ENCODE assay signal across 20 mouse cellular contexts in the genomic region with DNA sequence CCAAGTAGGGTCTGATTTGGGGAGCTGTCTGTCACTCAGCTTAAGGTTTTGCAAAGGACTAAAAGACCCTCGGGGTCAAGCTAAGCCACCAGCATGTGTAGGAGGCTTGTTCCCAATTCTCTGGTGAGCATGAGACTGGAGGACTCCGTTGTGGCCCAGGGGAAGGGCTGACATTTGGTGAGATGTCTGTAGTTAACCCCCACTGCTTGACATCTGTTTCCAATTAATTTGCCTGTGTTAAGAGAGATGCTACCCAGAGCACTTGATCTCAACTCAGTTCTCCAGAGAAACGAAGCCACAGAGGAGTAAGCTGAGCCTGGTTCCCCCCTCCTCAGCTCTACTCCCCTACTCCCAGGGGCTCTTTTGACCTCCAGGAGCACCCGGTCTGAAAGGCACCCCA.
DNase-seq lines count a peak whose midpoint lies in the region; ATAC-seq and TF ChIP-seq lines count a peak whose summit lies in the region.
"Had no signal": no experiment of that assay in that cellular context is flagged by ENCODE, and none has a peak within 500 bp of the region (broad histone marks: within the 10 kb centered on the region; RNA-seq: fewer than 3 reads in every experiment).

No protein-coding gene starts in this region.

- H3K4me3 ChIP-seq in midbrain, postnatal 0 days (ENCODE audit: low read depth, low read length): no peak overlapping the region
- H3K4me3 ChIP-seq in midbrain, embryonic 16.5 days (ENCODE audit: low read depth, low read length): no peak overlapping the region
- no peak overlapping the region for H3K4me3 ChIP-seq in limb, embryonic 11.5 days (ENCODE audit: low read depth, low read length)
- H3K4me3 ChIP-seq in forebrain, embryonic 10.5 days: no peak overlapping the region
- H3K4me3 ChIP-seq: erythroblast, embryonic 14.5 days; liver, embryonic 15.5 days; midbrain, embryonic 12.5 days; stomach, embryonic 15.5 days had no signal

- H3K9me3 ChIP-seq in midbrain, postnatal 0 days (ENCODE audit: low read length): no peaks in the 10 kb centered on the region
- no peaks in the 10 kb centered on the region for H3K9me3 ChIP-seq in midbrain, embryonic 16.5 days (replicated peaks; ENCODE audit: control insufficient read depth, low read length, poor library complexity, severe bottlenecking)
- no peaks in the 10 kb centered on the region for H3K9me3 ChIP-seq in limb, embryonic 11.5 days (ENCODE audit: control insufficient read depth, low read length)
- no peaks in the 10 kb centered on the region for H3K9me3 ChIP-seq in forebrain, embryonic 10.5 days
- H3K9me3 ChIP-seq: liver, embryonic 15.5 days; midbrain, embryonic 12.5 days; stomach, embryonic 15.5 days had no signal

- no peak overlapping the region for H3K4me2 ChIP-seq in midbrain, postnatal 0 days (ENCODE audit: low read depth, low read length, poor library complexity, severe bottlenecking)
- no peak overlapping the region for H3K4me2 ChIP-seq in midbrain, embryonic 16.5 days (ENCODE audit: low read length)
- no peak overlapping the region for H3K4me2 ChIP-seq in limb, embryonic 11.5 days (ENCODE audit: low read depth, severe bottlenecking)
- H3K4me2 ChIP-seq: liver, embryonic 15.5 days; midbrain, embryonic 12.5 days; stomach, embryonic 15.5 days had no signal

- no peaks in the 10 kb centered on the region for H3K27me3 ChIP-seq in midbrain, postnatal 0 days (ENCODE audit: insufficient read depth, low read length)
- no peaks in the 10 kb centered on the region for H3K27me3 ChIP-seq in midbrain, embryonic 16.5 days (ENCODE audit: control insufficient read depth, insufficient read depth, low read depth, low read length)
- no peaks in the 10 kb centered on the region for H3K27me3 ChIP-seq in limb, embryonic 11.5 days (ENCODE audit: control insufficient read depth, insufficient read depth, low read length)
- no peaks in the 10 kb centered on the region for H3K27me3 ChIP-seq in forebrain, embryonic 10.5 days (ENCODE audit: poor library complexity, severe bottlenecking)
- H3K27me3 ChIP-seq: liver, embryonic 15.5 days; midbrain, embryonic 12.5 days; stomach, embryonic 15.5 days had no signal

- no peak overlapping the region for H3K9ac ChIP-seq in midbrain, postnatal 0 days (replicated peaks; ENCODE audit: low read length, poor library complexity, severe bottlenecking)
- H3K9ac ChIP-seq in midbrain, embryonic 16.5 days (ENCODE audit: low read depth, low read length): no peak overlapping the region
- no peak overlapping the region for H3K9ac ChIP-seq in limb, embryonic 11.5 days (ENCODE audit: low read length)
- H3K9ac ChIP-seq: liver, embryonic 15.5 days; midbrain, embryonic 12.5 days; stomach, embryonic 15.5 days had no signal

- H3K36me3 ChIP-seq in midbrain, postnatal 0 days (ENCODE audit: insufficient read depth, low read length): no peaks in the 10 kb centered on the region
- no peaks in the 10 kb centered on the region for H3K36me3 ChIP-seq in midbrain, embryonic 16.5 days (ENCODE audit: control insufficient read depth, insufficient read depth, low read length)
- no peaks in the 10 kb centered on the region for H3K36me3 ChIP-seq in limb, embryonic 11.5 days (ENCODE audit: control insufficient read depth, insufficient read depth, low read length)
- H3K36me3 ChIP-seq in forebrain, embryonic 10.5 days (replicated peaks): no peaks in the 10 kb centered on the region
- H3K36me3 ChIP-seq: liver, embryonic 15.5 days; midbrain, embryonic 12.5 days; stomach, embryonic 15.5 days had no signal

- ATAC-seq in midbrain, postnatal 0 days (ENCODE audit: low FRiP score): no peak
- ATAC-seq in midbrain, embryonic 16.5 days: no peak
- peak; percentile 47; the same call in 1 of the 2 replicates for ATAC-seq in limb, embryonic 11.5 days (ENCODE audit: insufficient number of reproducible peaks, low FRiP score, low TSS enrichment, low read depth)
- ATAC-seq: activated CD4-positive, CD25-positive, alpha-beta regulatory T cell, adult 4 months; forebrain, embryonic 14.5 days; inflammation-experienced regulatory T-cells, adult 6 months had no signal

- H3K4me1 ChIP-seq in midbrain, postnatal 0 days (ENCODE audit: insufficient read depth, low read length): no peaks in the 10 kb centered on the region
- no peaks in the 10 kb centered on the region for H3K4me1 ChIP-seq in midbrain, embryonic 16.5 days (ENCODE audit: control insufficient read depth, insufficient read depth, low read length)
- H3K4me1 ChIP-seq in limb, embryonic 11.5 days (ENCODE audit: control insufficient read depth, insufficient read depth, low read length): peaks cover 11% of the 10 kb centered on the region
- peaks cover 8% of the 10 kb centered on the region for H3K4me1 ChIP-seq in forebrain, embryonic 10.5 days
- H3K4me1 ChIP-seq: liver, embryonic 15.5 days; midbrain, embryonic 12.5 days; stomach, embryonic 15.5 days had no signal

- no peak overlapping the region for H3K27ac ChIP-seq in midbrain, postnatal 0 days (ENCODE audit: low read depth, low read length)
- no peak overlapping the region for H3K27ac ChIP-seq in midbrain, embryonic 16.5 days (ENCODE audit: low read length)
- H3K27ac ChIP-seq in limb, embryonic 11.5 days (replicated peaks; ENCODE audit: low read depth, low read length): no peak overlapping the region
- H3K27ac ChIP-seq in forebrain, embryonic 10.5 days: no peak overlapping the region
- H3K27ac ChIP-seq: liver, embryonic 15.5 days; midbrain, embryonic 12.5 days; stomach, embryonic 15.5 days had no signal

- no peak for TF ChIP-seq CTCF in midbrain, postnatal 0 days (IDR thresholded peaks at IDR 0.05)

- DNase-seq in midbrain, postnatal 0 days (ENCODE audit: low spot score): peak; percentile 35
- DNase-seq in brain, adult 2 months (ENCODE audit: low read depth, low spot score): peak; percentile 16
- peak; percentile 63 for DNase-seq in embryo, embryonic 9.5 days (ENCODE audit: extremely low spot score)
- DNase-seq in limb, embryonic 11.5 days (ENCODE audit: low spot score): peak; percentile 44
- DNase-seq in forebrain, embryonic 10.5 days (ENCODE audit: extremely low spot score, low spot score): no peak
- DNase-seq in lung, postnatal 10 days: no peak
- DNase-seq: adrenal gland, postnatal 10 days; cerebellum, adult 8-10 months; gastrocnemius, postnatal 14 days; kidney, adult 8-10 months; kidney, postnatal 36 days; layer of hippocampus, adult 9-11 months had no signal

- 38% methylated on average over 4 of the region's 4 CpGs for WGBS in midbrain, postnatal 0 days
- WGBS in midbrain, embryonic 16.5 days: 50% methylated on average over 4 of the region's 4 CpGs
- WGBS in limb, embryonic 11.5 days: 4% methylated on average over 4 of the region's 4 CpGs
- 41% methylated on average over 4 of the region's 4 CpGs for WGBS in forebrain, embryonic 10.5 days

Comparison
In these comparisons a context has a peak if more than half of its experiments do, and no peak if none do; other contexts are left out.
1. DNase-seq: peak in midbrain, postnatal 0 days (single experiment), brain, adult 2 months (single experiment), embryo, embryonic 9.5 days (single experiment) and limb, embryonic 11.5 days (single experiment); none in forebrain, embryonic 10.5 days (single experiment) and lung, postnatal 10 days (single experiment).